8 mouse cellular contexts compared by ENCODE assay signal in genomic region chr5:88886349-88886667, GRCm38 (mm10). TPM values are rescaled to one million over a fixed set of nuclear protein-coding genes. Genes with fewer than 3 reads are reported as not detected.
A peak's percentile ranks its signal among the peaks of the same experiment; 100 is the strongest.
DNase-seq lines count a peak whose midpoint lies in the region; ATAC-seq lines count a peak whose summit lies in the region.

No protein-coding gene starts in this region.

- H3K9me3 ChIP-seq in heart, embryonic 14.5 days (ENCODE audit: control insufficient read depth, low read length) = no peaks in the 10 kb centered on the region
- H3K9me3 ChIP-seq in hindbrain, embryonic 12.5 days (replicated peaks) = no peaks in the 10 kb centered on the region
- no peaks in the 10 kb centered on the region for H3K9me3 ChIP-seq in midbrain, embryonic 13.5 days

- peak overlapping the region; percentile 85 to 91 for H3K4me3 ChIP-seq in heart, embryonic 14.5 days (ENCODE audit: control insufficient read depth in 1 of 2, insufficient read depth in 1 of 2, low read depth in 1 of 2, low read length in 2 of 2)
- peak overlapping the region; percentile 85 for H3K4me3 ChIP-seq in hindbrain, embryonic 12.5 days
- peak overlapping the region; percentile 76 for H3K4me3 ChIP-seq in midbrain, embryonic 13.5 days (replicated peaks)

- peak overlapping the region; percentile 85 for H3K4me2 ChIP-seq in heart, embryonic 14.5 days (ENCODE audit: low read length)
- peak overlapping the region; percentile 97 for H3K4me2 ChIP-seq in hindbrain, embryonic 12.5 days (replicated peaks)
- H3K4me2 ChIP-seq in midbrain, embryonic 13.5 days (replicated peaks) = peak overlapping the region; percentile 97

- peak overlapping the region; percentile 44 to 66; a peak in 3 of 4 replicates for H3K27ac ChIP-seq in heart, embryonic 14.5 days (replicated peaks in 1 of 2; ENCODE audit: control insufficient read depth in 1 of 2, insufficient read depth in 1 of 2, low read depth in 2 of 2, low read length in 2 of 2)
- no peak overlapping the region for H3K27ac ChIP-seq in hindbrain, embryonic 12.5 days
- no peak overlapping the region for H3K27ac ChIP-seq in midbrain, embryonic 13.5 days

- 2% methylated on average over 14 of the region's 14 CpGs for WGBS in heart, embryonic 14.5 days
- 2% methylated on average over 14 of the region's 14 CpGs for WGBS in hindbrain, embryonic 12.5 days
- WGBS in midbrain, embryonic 13.5 days = under 1% methylated on average over 14 of the region's 14 CpGs

- H3K4me1 ChIP-seq in heart, embryonic 14.5 days (ENCODE audit: control insufficient read depth in 2 of 2, insufficient read depth in 2 of 2, low read length in 2 of 2) = peaks cover 3 to 21% of the 10 kb centered on the region in 2 experiments
- H3K4me1 ChIP-seq in hindbrain, embryonic 12.5 days = peaks cover 13% of the 10 kb centered on the region
- H3K4me1 ChIP-seq in midbrain, embryonic 13.5 days (replicated peaks) = peaks cover 11% of the 10 kb centered on the region

- H3K27me3 ChIP-seq in heart, embryonic 14.5 days (ENCODE audit: control insufficient read depth, insufficient read depth, low read length) = no peaks in the 10 kb centered on the region
- H3K27me3 ChIP-seq in hindbrain, embryonic 12.5 days = peaks cover 13% of the 10 kb centered on the region
- H3K27me3 ChIP-seq in midbrain, embryonic 13.5 days = peaks cover 25% of the 10 kb centered on the region

- no peak for ATAC-seq in heart, embryonic 14.5 days (ENCODE audit: insufficient number of reproducible peaks, insufficient read depth, low FRiP score, low read depth)
- ATAC-seq in common myeloid progenitor, adult 5-6 weeks (replicated peaks; ENCODE audit: low read depth, poor library complexity, severe bottlenecking) = 0 out of 2 replicates have a peak, but pooled peaks have one; percentile 1
- ATAC-seq in hindbrain, embryonic 12.5 days (ENCODE audit: low FRiP score) = no peak
- no peak for ATAC-seq in midbrain, embryonic 13.5 days

- DNase-seq in heart, postnatal 10 days = no peak
- no peak for DNase-seq in right cerebral cortex, postnatal 14 days
- no peak for DNase-seq in layer of hippocampus, adult 18-20 months (ENCODE audit: low spot score in 2 of 2)
- DNase-seq in retina, embryonic 14.5 days (ENCODE audit: low spot score) = no peak

- intact Hi-C loops in heart, postnatal 10 days (cut with DNase I) = loop anchor here (5.0 to 10.0 kb wide), 2 partner anchors 41 to 172 kb away; no protein-coding TSS in a partner anchor

- H3K9ac ChIP-seq in heart, embryonic 14.5 days (ENCODE audit: low read length) = peak overlapping the region; percentile 88
- H3K9ac ChIP-seq in hindbrain, embryonic 12.5 days = peak overlapping the region; percentile 80
- peak overlapping the region; percentile 76 for H3K9ac ChIP-seq in midbrain, embryonic 13.5 days (replicated peaks)

- H3K36me3 ChIP-seq in heart, embryonic 14.5 days (ENCODE audit: control insufficient read depth, insufficient read depth, low read length) = no peaks in the 10 kb centered on the region
- no peaks in the 10 kb centered on the region for H3K36me3 ChIP-seq in hindbrain, embryonic 12.5 days
- H3K36me3 ChIP-seq in midbrain, embryonic 13.5 days = no peaks in the 10 kb centered on the region

RNA-seq across cellular contexts. Expression of gene Slc4a4, which starts 0.3 kb away (rescaled TPM):
- 7.0 and 7.3 TPM in 2 replicates for polyA plus RNA-seq in heart, embryonic 14.5 days (2014; fragmentation: Nextera tagmentation; extraction: Ambion mirVana)
- 10 to 100 TPM; 34.1 to 44.1 TPM for total RNA-seq in heart, postnatal 10 days (2021)
- total RNA-seq in common myeloid progenitor, adult 5-6 weeks (2017) = not detected in 2 replicates
- 2.8 and 3.2 TPM in 2 replicates for polyA plus RNA-seq in hindbrain, embryonic 12.5 days (2016; fragmentation: Nextera tagmentation; extraction: Ambion mirVana)
- polyA plus RNA-seq in midbrain, embryonic 13.5 days (2015; fragmentation: Nextera tagmentation; extraction: Ambion mirVana) = 1.5 and 1.9 TPM in 2 replicates
- 100 to 1,000 TPM; 125 to 128 TPM for total RNA-seq in layer of hippocampus, adult 18-20 months (2021)

Comparison
In these comparisons a context has a peak if more than half of its experiments do, and no peak if none do; other contexts are left out.
1. H3K27ac ChIP-seq: peak in heart, embryonic 14.5 days (2 of 2); none in hindbrain, embryonic 12.5 days (single experiment) and midbrain, embryonic 13.5 days (single experiment).
2. RNA of gene Slc4a4, which starts 0.3 kb away (total RNA-seq): 125 to 128 TPM in layer of hippocampus, adult 18-20 months and 34.1 to 44.1 TPM in heart, postnatal 10 days; not detected in common myeloid progenitor, adult 5-6 weeks; every median in the first group is over 10 times any median in the second.
3. Peak in every context shown above with its lines, with median percentiles within 50 percentile points of each other: H3K4me2 ChIP-seq, H3K4me3 ChIP-seq and H3K9ac ChIP-seq.